Mouse (Mus musculus): Measurements from ENCODE around the gene Cdyl2. TPM values are rescaled to one million over a fixed set of nuclear protein-coding genes. Genes with fewer than 3 reads are reported as not detected.
A peak's percentile ranks its signal among the peaks of the same experiment; 100 is the strongest.

The Cdyl2 gene
- total RNA-seq, 2 experiments from 2014 or later = 9.5 to 10.6 TPM

DNA sequence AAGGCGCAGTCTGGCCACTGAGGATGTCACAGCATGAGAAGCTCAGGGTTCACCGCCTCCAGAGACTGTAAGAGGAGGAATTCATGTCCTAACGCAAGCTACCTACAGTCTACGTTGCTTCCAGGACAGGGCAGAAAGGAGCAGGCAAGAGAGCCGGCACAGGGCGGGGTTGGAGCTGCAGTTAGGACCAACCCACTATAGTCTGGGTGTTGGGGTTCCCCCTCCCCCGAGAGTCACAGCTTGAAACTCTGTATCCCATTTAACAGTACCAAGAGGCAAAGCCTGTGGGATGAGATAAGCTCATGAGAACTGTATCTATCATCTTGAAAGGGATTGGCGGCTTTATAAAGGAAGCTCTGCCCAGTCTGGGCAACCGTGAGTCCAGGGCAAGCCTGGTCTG lies 110.5 kb downstream of the Cdyl2 start:
- DNase-seq (ENCODE audit: low spot score in 2 of 2) = no peak

DNA sequence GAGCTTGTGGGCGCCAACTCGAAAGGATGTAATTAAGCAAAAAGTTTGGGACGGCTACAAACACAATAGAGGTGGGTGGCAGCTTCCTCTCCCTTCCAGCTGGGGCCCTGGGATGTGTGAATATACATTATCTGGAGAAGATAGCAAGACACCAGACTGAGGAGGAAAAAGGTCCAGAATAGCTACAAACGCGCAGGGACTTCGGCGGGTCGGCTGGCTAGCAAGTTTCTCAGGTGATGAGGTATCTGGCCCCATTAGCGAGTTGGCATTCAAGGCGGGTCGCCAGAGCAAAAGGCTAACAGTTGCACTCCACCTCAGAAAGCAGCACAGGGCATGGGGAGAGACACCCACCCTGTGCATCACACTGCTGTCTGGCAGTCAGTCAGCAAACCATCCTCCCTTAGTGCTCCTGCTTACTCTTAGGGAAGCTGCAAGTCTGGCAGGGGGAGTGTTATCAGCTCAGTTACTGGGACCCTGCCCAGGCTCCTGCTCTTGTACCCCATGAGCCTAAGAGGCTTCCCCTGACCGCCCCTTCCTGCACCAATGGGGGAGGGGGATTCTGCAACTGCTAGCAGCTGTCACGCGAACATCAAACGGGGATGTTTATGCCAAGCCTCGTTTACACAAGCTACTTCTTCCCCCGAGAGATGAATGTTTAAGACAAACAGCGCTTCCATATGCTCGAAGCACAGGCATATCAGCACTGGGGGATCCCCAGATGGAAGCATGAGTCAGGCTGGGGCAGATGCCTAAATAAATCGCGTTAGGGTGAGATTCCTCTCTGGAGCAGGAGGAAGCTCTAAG lies 111.4 kb downstream of the Cdyl2 start:
- DNase-seq (ENCODE audit: low spot score in 2 of 2) = peak; percentile 54 to 76

DNA sequence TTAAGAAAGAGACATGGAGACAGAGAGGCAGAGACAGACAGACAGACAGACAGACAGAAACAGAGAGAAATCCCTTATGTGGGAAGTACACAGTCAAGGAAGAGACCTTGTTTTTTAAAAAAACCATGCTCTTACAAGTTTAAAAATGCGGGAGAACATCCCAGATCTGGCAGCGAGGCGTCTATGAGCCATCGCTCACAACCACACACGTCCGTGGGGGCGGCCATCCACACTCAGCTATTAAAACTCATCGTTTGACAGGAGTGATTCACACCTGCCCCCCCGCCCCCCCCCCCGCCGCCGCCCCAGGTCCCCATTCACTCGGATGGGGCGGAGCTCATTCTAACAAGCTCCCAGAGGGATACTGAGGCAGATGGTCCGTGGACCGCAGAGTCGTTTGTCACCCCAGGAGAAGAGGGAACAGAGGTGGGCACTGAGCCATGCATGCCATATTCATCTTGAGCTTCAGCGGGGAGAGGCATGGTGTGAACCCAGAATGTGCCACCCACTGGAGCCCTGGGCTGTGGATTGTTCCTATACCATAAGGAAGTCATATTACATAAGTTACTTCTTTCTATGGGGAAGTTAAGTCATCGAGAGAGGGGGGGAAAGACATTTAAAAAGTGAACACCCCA lies 113.0 kb downstream of the Cdyl2 start:
- DNase-seq (ENCODE audit: low spot score in 2 of 2) = peak; percentile 58 to 77

DNA sequence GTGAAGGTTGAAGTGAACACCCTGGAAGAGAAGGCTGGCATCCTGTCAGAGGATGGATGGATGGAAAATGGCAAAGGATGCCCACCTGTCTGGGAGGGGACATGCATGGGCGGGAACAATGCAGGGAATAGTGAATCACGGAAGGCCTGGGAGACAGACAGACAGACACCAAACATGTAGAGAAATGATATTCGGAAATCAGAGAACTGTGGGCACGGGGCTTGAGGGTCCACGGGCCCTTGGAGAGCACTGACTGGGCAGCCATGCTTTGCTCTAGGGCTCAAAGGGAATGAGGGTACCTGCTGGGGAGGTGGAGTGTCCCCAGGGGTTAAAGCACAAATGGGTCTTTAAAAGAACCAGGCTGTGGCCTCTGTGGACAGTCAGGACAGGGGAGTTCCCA lies 113.6 kb downstream of the Cdyl2 start:
- DNase-seq (ENCODE audit: low spot score in 2 of 2) = no peak

DNA sequence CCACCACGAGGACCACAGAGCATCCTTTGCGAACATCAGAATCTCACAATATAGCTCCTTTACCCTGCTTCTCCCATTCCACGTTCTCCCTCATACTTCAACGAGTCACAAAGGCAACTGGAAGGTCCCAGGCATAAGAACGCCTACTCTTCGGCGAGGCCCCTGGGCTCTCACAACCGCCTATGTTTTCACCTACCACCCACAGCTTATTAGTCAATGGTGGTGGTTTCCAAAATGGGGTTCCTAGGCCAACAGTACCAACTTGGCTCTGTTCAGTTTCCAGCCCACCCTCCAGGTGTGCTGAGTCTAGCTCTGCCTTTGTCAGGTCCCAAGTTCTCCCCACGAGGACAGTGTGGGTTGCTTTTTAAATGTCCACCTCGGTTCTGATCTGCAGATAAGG lies 114.0 kb downstream of the Cdyl2 start:
- DNase-seq (ENCODE audit: low spot score in 2 of 2) = peak in 1 of 2 experiments; percentile 37

DNA sequence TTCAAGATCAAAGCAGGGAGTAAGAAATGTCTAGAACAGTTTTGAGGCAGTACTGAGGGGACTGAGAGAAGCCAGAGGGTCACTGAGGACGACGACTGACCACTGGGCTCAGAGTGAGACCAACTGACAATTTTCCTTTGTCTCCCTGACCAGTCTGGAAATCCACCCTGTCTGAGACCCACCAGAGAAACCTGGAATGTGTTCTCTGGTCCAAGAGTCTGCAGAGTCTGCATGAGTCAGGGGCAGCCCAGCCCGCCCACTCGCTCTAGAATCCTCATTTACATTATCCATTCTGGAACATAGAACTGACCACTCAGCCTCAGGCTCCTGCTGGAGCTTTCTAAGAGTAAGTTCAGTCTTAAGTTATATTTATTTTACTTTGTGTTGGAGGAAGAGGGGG lies 114.9 kb downstream of the Cdyl2 start:
- no peak for DNase-seq (ENCODE audit: low spot score in 2 of 2)

DNA sequence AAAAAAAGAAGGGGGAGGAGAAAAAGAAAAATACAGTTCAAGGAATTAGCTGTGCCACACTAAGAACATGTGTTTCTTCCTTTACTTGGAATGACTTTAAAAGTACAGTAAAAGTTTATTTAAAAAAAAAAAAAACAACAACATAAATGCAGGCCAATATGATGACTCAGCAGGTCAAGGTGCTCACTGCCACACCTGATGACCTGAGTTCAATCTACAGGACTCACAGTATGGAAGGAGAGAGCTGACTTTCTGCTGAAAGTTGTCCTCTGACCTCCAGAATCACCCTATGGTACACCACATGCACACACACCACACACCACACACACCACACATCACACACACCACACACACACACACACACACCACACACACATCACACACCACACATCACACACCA lies 116.4 kb downstream of the Cdyl2 start:
- no peak for DNase-seq (ENCODE audit: low spot score in 2 of 2)

DNA sequence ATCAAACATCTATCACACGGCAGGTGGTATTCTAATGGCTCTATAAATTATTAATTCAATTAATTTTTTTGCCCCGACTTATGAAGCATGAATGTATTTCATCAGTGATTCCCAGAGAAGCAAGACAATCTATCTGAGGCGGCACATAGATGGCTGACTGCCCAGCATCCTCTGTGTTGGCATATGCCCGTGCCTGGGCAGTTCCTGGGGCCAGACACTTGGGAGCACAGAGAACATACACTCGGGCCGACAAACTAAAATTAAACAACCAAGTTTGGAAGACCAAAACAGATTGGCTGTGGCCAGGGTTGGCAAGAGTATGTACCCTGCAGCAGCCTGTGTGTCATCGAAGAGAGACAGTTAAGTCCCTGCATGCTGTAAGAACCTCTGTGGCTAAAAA lies 117.9 kb downstream of the Cdyl2 start:
- peak in 1 of 2 experiments; percentile 30 for DNase-seq (ENCODE audit: low spot score in 2 of 2)

DNA sequence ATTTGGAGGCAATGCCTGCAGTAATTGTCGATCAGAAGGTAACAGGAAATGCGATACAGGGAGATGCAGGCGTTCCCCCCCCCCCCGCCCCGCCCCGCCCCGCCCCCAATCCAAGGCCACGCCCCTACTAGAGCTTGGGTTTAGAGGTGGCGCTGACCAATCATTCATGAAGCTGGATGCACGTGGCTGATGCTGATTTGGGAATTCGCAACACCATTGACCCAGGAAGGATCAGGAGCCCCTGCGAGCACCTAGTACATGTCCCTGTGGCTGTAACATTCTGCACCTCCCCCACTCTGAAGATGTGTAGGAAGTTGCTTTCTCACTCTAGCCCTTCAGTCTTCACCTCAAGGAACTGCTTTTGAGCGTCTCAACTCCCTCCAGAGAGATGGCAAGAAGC lies 126.6 kb downstream of the Cdyl2 start:
- no peak for DNase-seq (ENCODE audit: low spot score in 2 of 2)

DNA sequence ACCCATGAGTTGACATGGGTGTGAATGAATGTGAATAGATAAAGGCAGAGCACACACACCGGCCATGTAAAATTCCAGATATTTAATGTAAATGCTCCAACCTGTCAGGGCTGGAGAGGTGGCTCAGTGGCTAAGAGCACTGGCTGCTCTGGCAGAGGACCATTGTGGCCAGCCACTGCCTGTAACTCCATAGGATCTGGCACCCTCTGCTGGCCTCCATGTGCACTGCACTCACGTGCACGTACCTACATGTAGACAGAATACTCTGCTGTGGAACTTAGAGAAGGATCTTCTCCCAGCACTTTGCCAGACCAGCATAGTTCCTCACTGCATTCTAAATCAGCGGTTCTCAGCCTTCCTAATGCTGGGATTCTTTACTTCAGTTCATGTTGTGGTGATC lies 130.0 kb downstream of the Cdyl2 start:
- peak in 1 of 2 experiments; percentile 24 for DNase-seq (ENCODE audit: low spot score in 2 of 2)

DNA sequence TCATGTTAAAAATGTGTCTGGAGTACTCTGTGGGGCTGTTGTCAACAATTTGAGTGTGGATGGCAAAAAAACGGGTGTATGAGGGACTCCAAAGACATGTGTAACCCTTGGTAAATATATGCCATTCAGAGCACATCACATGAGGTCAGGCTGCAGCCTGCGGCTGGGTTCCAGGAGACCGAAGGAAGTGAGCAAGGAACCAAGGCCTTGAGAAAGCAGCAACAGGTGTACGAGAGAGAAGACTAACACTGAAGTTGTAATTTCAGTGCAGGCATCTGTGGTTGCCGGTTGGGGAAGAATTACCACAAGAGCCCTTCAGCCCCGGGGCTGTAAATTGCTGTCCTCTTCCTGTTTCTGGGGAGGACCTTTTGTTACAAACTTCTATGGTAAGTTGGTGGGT lies 133.1 kb downstream of the Cdyl2 start:
- no peak for DNase-seq (ENCODE audit: low spot score in 2 of 2)

DNA sequence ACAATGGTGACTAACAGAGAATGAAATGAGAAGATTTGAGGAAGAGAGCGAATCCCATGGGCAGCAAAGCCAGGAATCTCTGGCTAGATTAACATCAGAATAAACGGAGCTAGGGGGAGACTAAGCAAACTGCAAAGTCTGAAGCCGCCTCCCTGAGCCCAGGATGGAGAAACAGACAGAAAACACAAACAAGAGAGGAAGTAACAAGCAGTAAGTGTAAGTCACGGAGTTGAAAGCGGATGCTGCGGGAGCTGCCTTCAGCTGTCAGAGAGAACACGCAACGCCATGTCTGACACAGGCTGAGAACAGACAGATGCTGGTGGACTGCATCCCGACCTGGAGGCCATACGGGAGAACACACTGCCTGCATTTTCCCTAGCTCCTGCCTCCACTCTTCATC lies 141.6 kb downstream of the Cdyl2 start:
- DNase-seq (ENCODE audit: low spot score in 2 of 2) = no peak

DNA sequence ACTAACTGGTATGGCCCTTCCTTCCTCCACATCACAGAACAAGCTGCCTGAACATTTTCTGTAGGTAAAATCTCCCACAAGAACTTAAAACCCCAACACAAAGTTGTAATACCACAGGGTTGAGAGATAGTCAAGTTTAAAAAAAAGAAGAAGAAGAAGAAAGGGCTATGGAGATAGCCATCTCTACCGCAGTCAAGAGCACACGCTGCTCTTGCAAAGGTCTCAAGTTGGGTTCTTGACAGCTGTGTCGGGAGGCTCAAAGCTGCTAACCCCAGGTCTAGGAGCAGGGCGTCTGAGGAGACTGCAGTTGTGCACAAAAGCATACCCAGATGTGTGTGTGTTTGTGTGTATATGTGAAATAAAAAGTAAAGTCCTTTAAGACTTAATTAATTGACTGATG lies 142.2 kb downstream of the Cdyl2 start:
- DNase-seq (ENCODE audit: low spot score in 2 of 2) = no peak

DNA sequence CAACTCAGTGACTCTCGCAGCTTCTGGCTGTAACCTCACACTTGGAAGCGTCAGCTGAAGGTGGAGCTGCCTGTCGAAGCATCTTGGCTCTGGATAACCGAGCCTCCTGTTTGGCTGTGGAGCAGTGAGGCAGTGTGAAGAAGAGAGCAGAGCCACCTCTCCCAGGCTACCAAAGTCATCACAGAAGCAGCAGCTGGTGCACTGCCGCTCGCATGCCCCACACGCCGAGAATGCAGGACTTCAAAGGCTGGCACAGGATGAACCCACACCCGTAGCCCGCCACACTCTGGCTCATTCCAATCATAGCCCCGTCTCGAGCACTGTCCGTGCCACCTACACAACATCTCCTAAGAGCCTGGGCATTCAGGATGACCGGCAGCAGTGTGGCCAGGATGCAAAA lies 142.7 kb downstream of the Cdyl2 start:
- no peak for DNase-seq (ENCODE audit: low spot score in 2 of 2)

DNA sequence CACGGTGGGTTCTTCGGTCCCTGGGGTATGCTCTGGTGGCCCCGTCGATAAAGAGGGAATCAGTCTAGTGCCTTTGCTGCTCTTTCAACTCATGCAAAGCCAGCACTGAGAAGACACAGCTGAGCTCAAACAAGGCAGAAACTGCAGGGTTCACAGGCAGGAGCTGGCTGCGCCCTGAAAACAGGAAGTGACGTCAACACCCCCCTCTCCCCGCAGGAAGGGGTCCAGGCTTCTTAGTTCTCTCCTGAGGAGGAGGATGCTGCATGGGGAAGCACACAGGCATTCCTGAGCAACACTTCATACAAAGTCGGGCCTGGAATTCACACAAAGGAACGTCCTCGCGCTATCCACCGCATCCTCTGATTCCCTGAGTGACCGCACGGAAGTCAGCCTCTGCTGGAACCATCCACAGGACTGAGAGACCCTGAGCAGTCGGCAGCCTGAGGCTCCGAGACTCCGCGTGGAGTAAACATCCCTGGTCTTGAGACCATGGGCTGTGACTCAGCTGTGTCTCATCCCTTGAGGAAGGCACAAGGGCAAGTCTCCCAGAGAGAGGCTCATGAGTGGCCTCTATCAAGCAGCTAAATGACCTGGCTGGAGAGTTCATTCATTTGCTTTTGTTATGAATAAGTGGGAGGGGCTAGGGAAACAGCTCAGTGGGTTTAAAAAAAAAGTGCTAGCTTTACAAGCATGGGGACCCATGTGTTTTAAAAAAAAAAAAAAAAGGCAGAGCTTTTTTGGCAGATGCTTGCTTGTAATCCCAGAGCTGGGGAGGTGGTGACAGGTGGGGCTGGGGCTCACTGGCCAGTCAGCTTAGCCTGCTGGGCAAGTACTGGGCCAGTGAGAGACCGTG lies 144.9 kb downstream of the Cdyl2 start:
- DNase-seq (ENCODE audit: low spot score in 2 of 2) = no peak

DNA sequence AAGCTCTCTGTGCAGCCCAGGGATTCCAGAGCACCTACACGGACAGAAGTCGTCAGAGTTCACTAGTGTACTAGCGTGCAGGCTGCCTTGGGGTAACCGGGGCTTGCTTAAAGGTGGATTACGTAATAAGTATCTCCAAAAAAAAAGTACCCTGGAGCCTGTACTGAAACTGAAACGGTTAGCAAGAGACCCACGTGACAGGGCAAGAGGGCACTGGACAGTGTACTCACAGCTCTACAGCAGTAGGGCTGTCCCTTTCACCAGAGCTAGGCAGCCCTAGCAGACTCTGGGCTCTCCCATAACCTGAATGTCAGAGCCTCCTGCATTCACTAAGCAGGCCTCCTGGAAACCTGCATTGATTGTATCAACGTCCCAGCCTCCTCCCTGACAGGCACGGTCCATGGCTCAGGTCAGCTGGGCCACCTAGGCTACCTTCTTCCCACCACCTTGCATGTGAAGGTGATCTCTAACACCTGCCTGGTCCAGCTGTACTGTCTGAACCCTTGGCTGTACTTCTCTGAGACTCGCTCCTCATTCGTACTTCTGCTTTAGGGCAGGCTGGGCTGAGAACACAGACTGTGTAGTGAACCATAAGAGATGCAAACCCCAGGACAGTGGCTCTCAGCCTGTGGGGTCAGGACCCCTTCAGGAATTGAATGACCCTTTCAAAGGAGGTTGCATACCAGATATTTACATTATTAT lies 151.3 kb downstream of the Cdyl2 start:
- DNase-seq (ENCODE audit: low spot score in 2 of 2) = no peak

DNA sequence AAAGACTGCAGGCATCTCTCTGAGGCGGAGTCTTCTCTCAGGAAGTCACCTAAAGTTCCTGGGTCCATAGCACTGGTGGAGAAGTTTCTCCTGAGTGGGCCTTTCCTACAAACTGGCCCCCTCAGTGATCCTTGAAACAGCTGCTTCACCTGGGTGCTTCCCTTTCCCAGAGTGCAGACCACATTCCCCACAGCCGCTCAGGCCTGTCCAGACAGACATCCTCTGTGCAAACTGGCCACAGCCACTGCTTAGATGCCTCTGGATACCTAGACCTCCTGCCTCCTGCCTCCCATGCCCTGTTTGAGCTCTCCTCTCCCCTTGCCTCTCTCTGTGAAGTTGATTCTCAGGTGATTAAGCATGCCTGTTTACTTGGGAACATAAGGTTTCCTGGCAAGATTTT lies 156.1 kb downstream of the Cdyl2 start:
- DNase-seq (ENCODE audit: low spot score in 2 of 2) = no peak

DNA sequence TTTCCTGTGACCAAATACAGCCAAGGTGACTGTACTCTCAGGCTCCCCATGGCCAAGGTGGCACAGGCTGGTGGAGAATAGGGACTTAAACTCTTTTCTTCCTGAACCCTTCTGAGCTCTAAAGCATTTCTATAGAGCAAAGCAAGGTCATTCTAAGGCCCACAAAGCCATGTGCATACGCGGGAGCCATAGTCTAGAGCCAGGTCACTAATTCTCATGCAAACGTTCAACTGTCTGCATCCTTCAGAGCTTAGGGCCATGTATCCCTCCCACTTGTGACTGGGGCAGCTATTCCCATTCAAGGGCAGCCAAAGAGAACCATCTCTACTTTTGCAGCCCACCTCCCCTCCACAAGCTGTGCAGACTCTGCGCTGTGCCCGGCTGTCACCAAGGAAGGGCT lies 159.7 kb downstream of the Cdyl2 start:
- no peak for DNase-seq (ENCODE audit: low spot score in 2 of 2)

DNA sequence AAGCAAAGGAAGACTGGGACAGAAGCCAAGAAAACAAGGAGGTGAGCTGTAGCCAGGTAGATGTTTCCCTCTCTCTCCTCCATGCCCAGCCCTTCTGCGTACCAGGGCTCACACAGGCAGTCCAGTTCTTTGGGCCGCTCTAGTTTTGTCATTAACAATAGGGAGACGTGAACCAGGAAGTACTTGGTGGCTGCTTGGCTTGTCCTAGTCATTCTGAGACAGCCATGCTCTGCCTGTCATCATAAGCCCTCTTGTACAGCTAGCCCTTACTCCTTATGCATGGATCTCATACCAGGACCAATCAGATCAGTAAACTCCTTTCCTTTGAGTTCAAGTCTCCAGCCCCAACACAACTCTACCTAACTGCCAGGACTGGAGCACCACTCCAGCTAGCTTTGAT lies 180.0 kb downstream of the Cdyl2 start:
- no peak for DNase-seq (ENCODE audit: low spot score in 2 of 2)

DNA sequence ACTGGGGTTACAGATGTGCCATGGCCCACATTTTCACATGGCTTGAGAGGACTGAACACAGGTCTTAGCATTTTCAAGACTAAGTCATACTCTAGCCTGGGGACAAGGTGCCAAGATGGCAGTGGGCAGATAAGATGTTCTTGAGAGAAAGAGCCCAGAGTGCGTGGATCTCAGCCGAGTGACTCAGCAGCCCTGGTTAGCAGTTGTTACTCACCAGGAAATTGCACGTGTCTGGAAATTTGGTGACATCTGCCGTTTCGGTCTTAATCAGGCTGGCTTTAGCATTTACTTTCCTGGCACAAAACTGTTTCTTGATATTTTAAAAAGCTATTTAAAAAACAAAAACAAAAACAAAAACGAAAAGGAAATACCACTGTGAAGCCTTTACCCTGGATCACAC lies 180.5 kb downstream of the Cdyl2 start:
- DNase-seq (ENCODE audit: low spot score in 2 of 2) = peak in 1 of 2 experiments; percentile 15

DNA sequence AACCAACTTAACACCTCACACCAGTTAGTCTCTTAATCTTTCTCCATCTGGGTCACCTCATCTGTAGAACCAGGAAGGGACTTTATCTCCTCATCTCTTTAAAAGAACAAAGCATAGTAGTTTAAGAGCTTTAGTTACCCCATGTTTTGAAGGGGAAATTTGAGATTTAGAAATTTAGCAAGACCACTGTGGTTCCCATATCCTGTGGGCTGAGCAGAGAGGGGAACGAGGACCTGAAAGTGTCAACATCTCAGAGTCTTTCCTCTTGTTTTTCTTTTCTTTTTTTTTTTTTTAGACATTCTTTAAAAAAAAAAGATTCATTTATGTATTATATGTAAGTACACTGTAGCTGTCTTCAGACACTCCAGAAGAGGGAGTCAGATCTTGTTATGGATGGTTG lies 189.4 kb downstream of the Cdyl2 start:
- no peak for DNase-seq (ENCODE audit: low spot score in 2 of 2)
